ENCODE assay signal across 16 mouse cellular contexts in genomic region chr6:99967465-99967864, GRCm38 (mm10).
A peak's percentile ranks its signal among the peaks of the same experiment; 100 is the strongest.
DNase-seq lines count a peak whose midpoint lies in the region; ATAC-seq and TF ChIP-seq lines count a peak whose summit lies in the region.
"Had no signal": no experiment of that assay in that cellular context is flagged by ENCODE, and none has a peak within 500 bp of the region (broad histone marks: within the 10 kb centered on the region; RNA-seq: fewer than 3 reads in every experiment).

No protein-coding gene starts in this region.

- DNase-seq in cerebellum, adult 9-11 months = peak; percentile 60
- no peak for DNase-seq in cerebellum, adult 8-10 months
- peak; percentile 37 for DNase-seq in kidney, postnatal 0 days (ENCODE audit: low spot score)
- peak; percentile 35 for DNase-seq in MN1 (ENCODE audit: low spot score)
- peak; percentile 69 for DNase-seq in lung, postnatal 0 days (ENCODE audit: low spot score)
- DNase-seq in liver = no peak
- no peak for DNase-seq in gastrocnemius, postnatal 14 days
- DNase-seq: adrenal gland, postnatal 14 days; heart, postnatal 36 days; liver, postnatal 0 days; right cerebral cortex, adult 18-20 months had no signal

- no peak overlapping the region for H3K27ac ChIP-seq in kidney, postnatal 0 days
- no peak overlapping the region for H3K27ac ChIP-seq in kidney, embryonic 15.5 days
- no peak overlapping the region for H3K27ac ChIP-seq in lung, postnatal 0 days (ENCODE audit: low read length)
- H3K27ac ChIP-seq: intestine, embryonic 15.5 days; limb, embryonic 13.5 days; neural tube, embryonic 13.5 days had no signal

- intact Hi-C loops in gastrocnemius, postnatal 14 days (cut with DNase I; ENCODE audit: low total_unique reads) = no loop called here

- no peak overlapping the region for H3K9ac ChIP-seq in kidney, postnatal 0 days (ENCODE audit: low read depth, low read length)
- no peak overlapping the region for H3K9ac ChIP-seq in kidney, embryonic 15.5 days
- no peak overlapping the region for H3K9ac ChIP-seq in lung, postnatal 0 days (replicated peaks; ENCODE audit: low read depth)
- H3K9ac ChIP-seq: intestine, embryonic 15.5 days; limb, embryonic 13.5 days; liver, postnatal 0 days; neural tube, embryonic 13.5 days had no signal

- no peak for ATAC-seq in kidney, postnatal 0 days (replicated peaks; ENCODE audit: low FRiP score, low read depth)
- ATAC-seq in kidney, embryonic 15.5 days (replicated peaks; ENCODE audit: low FRiP score) = no peak
- ATAC-seq in lung, postnatal 0 days = peak; percentile 69
- ATAC-seq: intestine, embryonic 15.5 days; liver, postnatal 0 days had no signal

- no peaks in the 10 kb centered on the region for H3K9me3 ChIP-seq in kidney, postnatal 0 days (replicated peaks; ENCODE audit: low read length)
- no peaks in the 10 kb centered on the region for H3K9me3 ChIP-seq in kidney, embryonic 15.5 days (replicated peaks)
- no peaks in the 10 kb centered on the region for H3K9me3 ChIP-seq in lung, postnatal 0 days (ENCODE audit: low read length)
- H3K9me3 ChIP-seq: intestine, embryonic 15.5 days had no signal

- no peaks in the 10 kb centered on the region for H3K36me3 ChIP-seq in kidney, postnatal 0 days (ENCODE audit: insufficient read depth, low read length)
- no peaks in the 10 kb centered on the region for H3K36me3 ChIP-seq in kidney, embryonic 15.5 days
- no peaks in the 10 kb centered on the region for H3K36me3 ChIP-seq in lung, postnatal 0 days (ENCODE audit: insufficient read depth, low read length)
- H3K36me3 ChIP-seq: intestine, embryonic 15.5 days; limb, embryonic 13.5 days; neural tube, embryonic 13.5 days had no signal

- H3K4me3 ChIP-seq in kidney, postnatal 0 days (replicated peaks; ENCODE audit: low read depth, low read length) = no peak overlapping the region
- H3K4me3 ChIP-seq in kidney, embryonic 15.5 days (replicated peaks) = no peak overlapping the region
- H3K4me3 ChIP-seq in lung, postnatal 0 days (ENCODE audit: low read depth, low read length) = no peak overlapping the region
- H3K4me3 ChIP-seq: erythroblast, embryonic 14.5 days; intestine, embryonic 15.5 days; limb, embryonic 13.5 days; neural tube, embryonic 13.5 days had no signal

- H3K27me3 ChIP-seq in kidney, postnatal 0 days (ENCODE audit: insufficient read depth, low read length) = no peaks in the 10 kb centered on the region
- peaks cover 9% of the 10 kb centered on the region; the same call in 1 of the 2 replicates for H3K27me3 ChIP-seq in kidney, embryonic 15.5 days
- H3K27me3 ChIP-seq in lung, postnatal 0 days (replicated peaks; ENCODE audit: insufficient read depth, low read length) = no peaks in the 10 kb centered on the region
- H3K27me3 ChIP-seq: intestine, embryonic 15.5 days had no signal

- no peak overlapping the region for H3K4me2 ChIP-seq in kidney, postnatal 0 days (ENCODE audit: low read length)
- no peak overlapping the region for H3K4me2 ChIP-seq in kidney, embryonic 15.5 days
- H3K4me2 ChIP-seq in lung, postnatal 0 days (replicated peaks; ENCODE audit: low read depth, low read length) = no peak overlapping the region
- H3K4me2 ChIP-seq: intestine, embryonic 15.5 days; limb, embryonic 13.5 days; neural tube, embryonic 13.5 days had no signal

- no peaks in the 10 kb centered on the region; the same call in 1 of the 2 replicates for H3K4me1 ChIP-seq in kidney, postnatal 0 days (replicated peaks; ENCODE audit: insufficient read depth, low read length)
- peaks cover 5% of the 10 kb centered on the region; the same call in 1 of the 2 replicates for H3K4me1 ChIP-seq in kidney, embryonic 15.5 days
- peaks cover 7% of the 10 kb centered on the region; the same call in 1 of the 2 replicates for H3K4me1 ChIP-seq in lung, postnatal 0 days (ENCODE audit: insufficient read depth, low read depth, low read length)

- no peak for TF ChIP-seq CTCF in kidney, postnatal 0 days (IDR thresholded peaks at IDR 0.05; ENCODE audit: low read depth)
- no peak for TF ChIP-seq CTCF in lung, postnatal 0 days (IDR thresholded peaks at IDR 0.05)

- WGBS in kidney, postnatal 0 days = 64% methylated on average over 6 of the region's 6 CpGs
- 74% methylated on average over 6 of the region's 6 CpGs for WGBS in kidney, embryonic 15.5 days
- 31% methylated on average over 6 of the region's 6 CpGs for WGBS in lung, postnatal 0 days

- TF ChIP-seq EP300 in lung, postnatal 0 days (IDR thresholded peaks at IDR 0.05) = no peak

Comparison
In these comparisons a context has a peak if more than half of its experiments do, and no peak if none do; other contexts are left out.
1. DNase-seq: peak in cerebellum, adult 9-11 months (single experiment), kidney, postnatal 0 days (single experiment), MN1 (single experiment) and lung, postnatal 0 days (single experiment); none in cerebellum, adult 8-10 months (single experiment), liver (single experiment) and gastrocnemius, postnatal 14 days (single experiment).